Comparison of ENCODE assay signal across 8 mouse cellular contexts in genomic region chr4:132211091-132211942, GRCm38 (mm10). TPM values are rescaled to one million over a fixed set of nuclear protein-coding genes. Genes with fewer than 3 reads are reported as not detected.
DNase-seq lines count a peak whose midpoint lies in the region; ATAC-seq lines count a peak whose summit lies in the region.

No protein-coding gene starts in this region.

- H3K4me3 ChIP-seq in macrophage (ENCODE audit: inconsistent target), result peak overlapping the region; percentile 50

- peak overlapping the region; percentile 5; the same call in 1 of the 2 replicates for H3K27ac ChIP-seq in macrophage

- DNase-seq in urinary bladder, adult 2 months (ENCODE audit: low spot score), result peak; percentile 43
- DNase-seq in urinary bladder, postnatal 10 days (ENCODE audit: low spot score), result no peak
- peak; percentile 11 for DNase-seq in embryo, embryonic 10 days (ENCODE audit: low spot score)
- DNase-seq in kidney, adult 8-10 months, result peak; percentile 19 to 28
- DNase-seq in spleen, adult 18-20 months, result peak; percentile 34 to 37
- no peak for DNase-seq in left cerebral cortex, adult 8-10 months (ENCODE audit: low spot score in 2 of 2)

- peaks cover 6% of the 10 kb centered on the region; the same call in 1 of the 2 replicates for H3K36me3 ChIP-seq in macrophage (ENCODE audit: inconsistent target)

- peaks cover 48% of the 10 kb centered on the region for H3K79me2 ChIP-seq in macrophage (ENCODE audit: inconsistent target)

- WGBS in macrophage (ENCODE audit: missing documents), result under 1% methylated on average over 58 of the region's 89 CpGs

- ATAC-seq in granulocyte monocyte progenitor cell, adult 5-6 weeks (replicated peaks; ENCODE audit: poor library complexity, severe bottlenecking), result peak; percentile 18

RNA-seq across cellular contexts. Expression of gene Ythdf2, which starts 0.8 kb away (rescaled TPM):
- polyA plus RNA-seq in urinary bladder, adult 2 months (2012; rRNA removed), result 22.1 and 22.2 TPM in 2 replicates
- total RNA-seq in granulocyte monocyte progenitor cell, adult 5-6 weeks (2014; fragmentation: Nextera tagmentation), result 55.2 and 65.3 TPM in 2 replicates
- 63.6 and 81.8 TPM in 2 replicates for total RNA-seq in granulocyte monocyte progenitor cell, adult 5-6 weeks (2017)
- 10 to 100 TPM; 15.8 to 59.7 (median 41.9) TPM for total RNA-seq in macrophage (2018; cell fraction: chromatin; rRNA removed)
- 10 to 100 TPM; 28.4 to 56.5 (median 40.2) TPM for total RNA-seq in macrophage (2018; cell fraction: cytosol; rRNA removed)
- total RNA-seq in macrophage (2018; cell fraction: nucleus; rRNA removed), result 10 to 100 TPM; 18.6 to 66.1 (median 40.8) TPM
- polyA plus RNA-seq in macrophage (2018), result 22.2 to 36.0 TPM (median 24.4 TPM) in 3 replicates
- 10 to 100 TPM; 40.1 to 43.4 (median 41.4) TPM for total RNA-seq in left cerebral cortex, adult 8-10 months (2022)

RNA-seq across cellular contexts. Expression of gene Gmeb1, which starts 50.1 kb away (rescaled TPM):
- 9.7 and 12.1 TPM in 2 replicates for polyA plus RNA-seq in urinary bladder, adult 2 months (2012; rRNA removed)
- 16.8 and 20.9 TPM in 2 replicates for total RNA-seq in granulocyte monocyte progenitor cell, adult 5-6 weeks (2014; fragmentation: Nextera tagmentation)
- 15.3 and 18.0 TPM in 2 replicates for total RNA-seq in granulocyte monocyte progenitor cell, adult 5-6 weeks (2017)
- total RNA-seq in macrophage (2018; cell fraction: chromatin; rRNA removed), result 10 to 100 TPM; 28.1 to 68.5 (median 45.7) TPM
- total RNA-seq in macrophage (2018; cell fraction: cytosol; rRNA removed), result 10 to 100 TPM in 22 of 26 experiments, 1 to 10 TPM in 4; 9.4 to 14.1 (median 11.2) TPM
- total RNA-seq in macrophage (2018; cell fraction: nucleus; rRNA removed), result 10 to 100 TPM; 19.6 to 45.7 (median 27.8) TPM
- 7.8 to 8.4 TPM (median 8.3 TPM) in 3 replicates for polyA plus RNA-seq in macrophage (2018)
- total RNA-seq in left cerebral cortex, adult 8-10 months (2022), result 10 to 100 TPM; 18.9 to 24.7 (median 20.2) TPM

Comparison
In these comparisons a context has a peak if more than half of its experiments do, and no peak if none do; other contexts are left out.
1. DNase-seq: peak in urinary bladder, adult 2 months (single experiment), embryo, embryonic 10 days (single experiment), kidney, adult 8-10 months (2 of 2) and spleen, adult 18-20 months (2 of 2); none in urinary bladder, postnatal 10 days (single experiment) and left cerebral cortex, adult 8-10 months (0 of 2).